Mouse (Mus musculus): ENCODE results near the gene Nanog. TPM values are rescaled to one million over a fixed set of nuclear protein-coding genes. Genes with fewer than 3 reads are reported as not detected.

The Nanog gene
- polyA plus RNA-seq, 1 experiment, result 18.2 TPM

DNA sequence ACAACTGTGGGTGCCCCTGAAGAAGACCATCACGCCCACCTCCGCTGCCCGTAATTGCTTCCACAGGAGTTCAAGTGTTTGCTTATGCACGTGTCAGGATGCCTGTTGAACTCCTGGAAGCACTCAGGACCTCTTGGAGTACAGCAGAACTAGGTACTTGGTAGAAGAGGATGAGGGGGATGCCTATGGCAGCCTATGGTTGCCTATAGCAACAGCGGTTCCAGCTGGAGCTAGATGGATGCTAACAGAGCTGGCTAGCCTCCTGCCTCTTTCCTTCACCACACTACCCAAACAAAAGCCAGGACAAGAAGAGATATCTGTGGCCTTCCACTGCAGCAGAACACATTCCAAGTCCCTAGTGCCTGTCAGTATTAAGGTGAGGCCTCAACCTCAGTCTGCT, 39.6 kb upstream of the Nanog start:
- Histone ChIP-seq H3K27ac (ENCODE audit: control insufficient read depth, insufficient read depth, low read depth, low read length, poor library complexity) (no peak overlapping the region), H3K4me1 (ENCODE audit: control insufficient read depth, insufficient read depth, low read length) (no peaks in the 10 kb centered on the region), H3K4me3 (replicated peaks; ENCODE audit: control insufficient read depth, low read depth, low read length) (no peak overlapping the region)
- 79% methylated on average over 5 of the region's 5 CpGs for WGBS
- TF ChIP-seq CTCF (IDR thresholded peaks at IDR 0.05; ENCODE audit: control insufficient read depth, insufficient read depth, low read length) (no peak), POLR2A (IDR thresholded peaks at IDR 0.05; ENCODE audit: borderline replicate concordance, control insufficient read depth, low read depth, low read length) (no peak)

DNA sequence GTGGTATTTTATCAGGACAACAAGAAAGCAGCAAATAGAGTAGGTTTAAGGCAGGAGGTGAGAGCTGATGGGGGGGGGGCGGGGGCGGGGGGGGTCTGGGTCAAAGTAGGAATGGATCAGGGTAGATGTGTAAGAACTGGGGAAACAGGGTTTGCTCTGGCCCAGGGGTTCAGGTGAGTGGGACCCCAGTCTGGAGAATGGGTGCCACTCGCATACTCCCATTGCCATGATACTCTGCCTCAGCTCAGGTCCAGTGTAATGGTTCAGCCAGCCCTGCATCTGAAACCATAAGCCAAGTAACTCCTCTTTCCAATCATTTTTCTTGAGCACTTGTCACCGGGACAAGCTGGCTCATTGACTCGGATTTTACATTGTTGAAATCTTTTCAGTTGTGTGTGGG, 38.5 kb upstream of the Nanog start:
- Histone ChIP-seq H3K4me3 (replicated peaks; ENCODE audit: control insufficient read depth, low read depth, low read length) (no peak overlapping the region), H3K27ac (ENCODE audit: control insufficient read depth, insufficient read depth, low read depth, low read length, poor library complexity) (no peak overlapping the region), H3K4me1 (ENCODE audit: control insufficient read depth, insufficient read depth, low read length) (no peaks in the 10 kb centered on the region)
- 83% methylated on average over 5 of the region's 5 CpGs for WGBS
- TF ChIP-seq CTCF (IDR thresholded peaks at IDR 0.05; ENCODE audit: control insufficient read depth, insufficient read depth, low read length) (no peak), POLR2A (IDR thresholded peaks at IDR 0.05; ENCODE audit: borderline replicate concordance, control insufficient read depth, low read depth, low read length) (no peak)

- Histone ChIP-seq H3K4me1 (ENCODE audit: control insufficient read depth, insufficient read depth, low read length) (no peaks in the 10 kb centered on the region), H3K4me3 (replicated peaks; ENCODE audit: control insufficient read depth, low read depth, low read length) (no peak overlapping the region), H3K27ac (ENCODE audit: control insufficient read depth, insufficient read depth, low read depth, low read length, poor library complexity) (no peak overlapping the region)
- 16% methylated on average over 19 of the region's 19 CpGs for WGBS
- no peak for TF ChIP-seq POLR2A (IDR thresholded peaks at IDR 0.05; ENCODE audit: borderline replicate concordance, control insufficient read depth, low read depth, low read length)
- peak; percentile 97 for TF ChIP-seq CTCF (IDR thresholded peaks at IDR 0.05; ENCODE audit: control insufficient read depth, insufficient read depth, low read length)
These were observed 37.7 kb upstream of the Nanog start for GRCm38 (mm10) chr6:122669406-122670200.

DNA sequence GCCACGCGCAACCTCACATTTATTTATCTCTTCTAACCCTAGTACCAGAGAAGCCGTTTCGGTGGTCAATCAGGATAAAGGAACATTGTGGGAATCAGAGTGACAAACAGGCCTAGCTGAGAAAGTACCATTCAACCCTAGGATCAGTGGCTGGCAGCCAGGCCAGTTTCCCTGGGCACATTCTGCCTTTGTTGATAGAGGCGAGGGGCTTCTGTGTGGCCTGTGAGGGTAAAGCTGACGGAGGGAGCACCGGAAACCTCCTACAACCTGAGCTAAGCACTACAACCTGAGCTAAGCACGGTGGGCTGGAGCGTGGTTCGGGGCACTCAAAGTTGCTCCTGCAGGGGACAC, 37.1 kb upstream of the Nanog start:
- no peaks in the 10 kb centered on the region for H3K4me1 ChIP-seq (ENCODE audit: control insufficient read depth, insufficient read depth, low read length)
- 70% methylated on average over 10 of the region's 10 CpGs for WGBS
- TF ChIP-seq CTCF (IDR thresholded peaks at IDR 0.05; ENCODE audit: control insufficient read depth, insufficient read depth, low read length) (no peak), POLR2A (IDR thresholded peaks at IDR 0.05; ENCODE audit: borderline replicate concordance, control insufficient read depth, low read depth, low read length) (no peak)
- H3K27ac ChIP-seq (ENCODE audit: control insufficient read depth, insufficient read depth, low read depth, low read length, poor library complexity), result no peak overlapping the region
- no peak overlapping the region for H3K4me3 ChIP-seq (replicated peaks; ENCODE audit: control insufficient read depth, low read depth, low read length)

DNA sequence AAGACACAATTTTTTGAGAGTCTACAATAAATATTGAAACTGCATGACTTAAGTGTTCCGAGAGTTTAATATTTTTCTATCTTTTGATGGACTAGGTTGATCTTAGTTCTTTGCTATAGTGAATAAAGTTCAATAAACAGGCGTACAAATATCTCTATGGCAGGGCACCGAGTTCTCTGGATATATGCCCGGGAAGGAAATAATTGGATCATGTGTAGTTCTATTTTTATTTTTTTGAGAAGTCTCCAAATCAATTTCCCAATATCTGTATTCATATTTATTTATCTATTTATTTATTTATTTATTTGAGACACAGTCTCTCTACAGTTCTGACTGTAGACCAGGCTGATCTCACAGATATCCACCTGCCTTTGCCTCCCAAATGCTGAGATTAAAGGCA, 36.4 kb upstream of the Nanog start:
- WGBS, result 84% methylated on average over 4 of the region's 4 CpGs
- TF ChIP-seq POLR2A (IDR thresholded peaks at IDR 0.05; ENCODE audit: borderline replicate concordance, control insufficient read depth, low read depth, low read length) (no peak), CTCF (IDR thresholded peaks at IDR 0.05; ENCODE audit: control insufficient read depth, insufficient read depth, low read length) (no peak)
- H3K27ac ChIP-seq (ENCODE audit: control insufficient read depth, insufficient read depth, low read depth, low read length, poor library complexity), result no peak overlapping the region
- H3K4me3 ChIP-seq (replicated peaks; ENCODE audit: control insufficient read depth, low read depth, low read length), result no peak overlapping the region
- H3K4me1 ChIP-seq (ENCODE audit: control insufficient read depth, insufficient read depth, low read length), result no peaks in the 10 kb centered on the region

GRCm38 (mm10) chr6:122672746-122673145, 34.5 kb upstream of the Nanog start:
- WGBS, result 73% methylated on average over 8 of the region's 8 CpGs
- TF ChIP-seq POLR2A (IDR thresholded peaks at IDR 0.05; ENCODE audit: borderline replicate concordance, control insufficient read depth, low read depth, low read length) (no peak), CTCF (IDR thresholded peaks at IDR 0.05; ENCODE audit: control insufficient read depth, insufficient read depth, low read length) (no peak)
- Histone ChIP-seq H3K4me3 (replicated peaks; ENCODE audit: control insufficient read depth, low read depth, low read length) (no peak overlapping the region), H3K27ac (ENCODE audit: control insufficient read depth, insufficient read depth, low read depth, low read length, poor library complexity) (no peak overlapping the region), H3K4me1 (ENCODE audit: control insufficient read depth, insufficient read depth, low read length) (no peaks in the 10 kb centered on the region)

DNA sequence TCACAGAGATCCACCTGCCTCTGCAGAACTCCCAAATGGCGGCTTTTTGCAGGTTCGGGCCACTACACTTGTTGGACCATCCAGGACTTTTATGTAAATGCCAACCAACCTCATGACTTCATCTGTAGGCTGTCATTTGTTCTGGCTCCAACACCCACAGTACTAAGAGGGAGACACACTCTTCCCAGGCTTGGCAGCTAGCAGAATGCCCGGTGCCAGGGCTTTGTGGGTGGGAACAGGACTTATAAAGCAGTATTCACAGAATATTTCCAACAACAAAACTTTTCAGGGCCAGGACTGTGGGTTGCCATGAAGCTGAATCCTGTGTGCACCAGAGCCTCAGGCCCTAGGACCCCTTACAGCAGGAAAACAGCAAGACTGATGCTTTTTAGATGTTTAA, 24.6 kb upstream of the Nanog start:
- no peak overlapping the region for H3K27ac ChIP-seq (ENCODE audit: control insufficient read depth, insufficient read depth, low read depth, low read length, poor library complexity)
- H3K4me3 ChIP-seq (replicated peaks; ENCODE audit: control insufficient read depth, low read depth, low read length), result no peak overlapping the region
- 70% methylated on average over 3 of the region's 3 CpGs for WGBS
- TF ChIP-seq CTCF (IDR thresholded peaks at IDR 0.05; ENCODE audit: control insufficient read depth, insufficient read depth, low read length) (no peak), POLR2A (IDR thresholded peaks at IDR 0.05; ENCODE audit: borderline replicate concordance, control insufficient read depth, low read depth, low read length) (no peak)
- no peaks in the 10 kb centered on the region for H3K4me1 ChIP-seq (ENCODE audit: control insufficient read depth, insufficient read depth, low read length)

GRCm38 (mm10) chr6:122686709-122687108, 20.6 kb upstream of the Nanog start:
- no peak overlapping the region for H3K27ac ChIP-seq (ENCODE audit: control insufficient read depth, insufficient read depth, low read depth, low read length, poor library complexity)
- H3K4me3 ChIP-seq (replicated peaks; ENCODE audit: control insufficient read depth, low read depth, low read length), result no peak overlapping the region
- TF ChIP-seq CTCF (IDR thresholded peaks at IDR 0.05; ENCODE audit: control insufficient read depth, insufficient read depth, low read length) (no peak), POLR2A (IDR thresholded peaks at IDR 0.05; ENCODE audit: borderline replicate concordance, control insufficient read depth, low read depth, low read length) (no peak)
- H3K4me1 ChIP-seq (ENCODE audit: control insufficient read depth, insufficient read depth, low read length), result no peaks in the 10 kb centered on the region
- 87% methylated on average over 13 of the region's 13 CpGs for WGBS
